Mouse (Mus musculus) thymus, postnatal 36 days (tissue): ENCODE measurements at regions not wholly inside any gene's neighbourhood (a gene's known extent, or its start where the extent isn't known, plus 50 kb on each side); places are given as distances from the start of the nearest gene placed in this dataset.

Experiments
- DNase-seq, 2 experiments: peaks; one replicate each; pipeline ENCODE4 v3.0.0; 2022; ENCODE audit warnings: mixed read lengths in 2 of 2

DNA sequence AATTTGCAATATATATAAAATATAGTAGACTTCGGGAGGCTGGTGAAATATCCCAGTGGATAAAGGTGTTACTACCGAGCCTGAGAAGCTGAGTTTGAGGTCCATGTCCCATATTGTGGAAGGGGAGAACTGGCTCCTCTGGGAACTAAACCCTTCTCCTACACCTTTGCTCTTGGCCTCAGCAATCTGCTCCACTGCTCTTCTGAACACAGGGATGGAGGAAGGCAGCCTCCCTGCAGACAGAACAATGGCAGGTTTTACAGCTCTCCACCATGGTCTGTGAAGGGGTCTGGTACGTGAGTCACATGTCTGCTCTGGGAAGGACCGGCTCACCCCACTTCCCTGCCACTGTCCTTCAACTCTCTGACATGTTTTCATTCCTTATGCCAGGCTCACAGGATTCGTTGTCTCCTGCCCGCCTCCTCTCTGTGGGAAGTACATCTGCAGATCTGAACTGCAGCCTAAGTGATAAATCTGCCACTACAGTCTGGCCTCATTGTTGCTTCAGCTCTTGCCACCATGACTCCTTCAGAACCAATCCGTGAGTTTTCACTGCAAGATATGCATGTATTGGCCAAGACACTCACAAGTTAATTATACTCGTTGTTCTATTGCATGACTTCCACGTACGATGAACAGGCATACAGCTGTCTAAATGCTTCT, 220.0 kb upstream of the Gm9767 start:
- no peak for DNase-seq

DNA sequence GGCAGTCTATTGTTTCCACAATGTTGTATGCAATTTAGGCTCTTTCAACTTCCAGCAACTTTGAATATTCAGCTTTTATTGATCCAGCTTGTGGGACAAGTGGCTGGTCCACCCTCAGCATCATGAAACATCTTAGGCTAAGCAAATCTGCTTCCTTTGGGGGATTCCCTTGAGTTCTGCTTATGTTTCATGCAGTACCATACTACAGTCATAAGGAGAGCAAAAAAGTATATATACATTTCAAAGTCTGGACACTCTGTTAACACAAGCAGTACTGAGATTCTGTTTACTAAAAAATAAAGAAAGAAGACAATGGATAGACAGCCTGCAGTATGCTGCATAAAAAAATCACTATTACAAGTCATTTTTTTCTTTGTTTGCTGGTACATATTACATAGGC, 233.7 kb upstream of the Gm9767 start:
- no peak for DNase-seq

DNA sequence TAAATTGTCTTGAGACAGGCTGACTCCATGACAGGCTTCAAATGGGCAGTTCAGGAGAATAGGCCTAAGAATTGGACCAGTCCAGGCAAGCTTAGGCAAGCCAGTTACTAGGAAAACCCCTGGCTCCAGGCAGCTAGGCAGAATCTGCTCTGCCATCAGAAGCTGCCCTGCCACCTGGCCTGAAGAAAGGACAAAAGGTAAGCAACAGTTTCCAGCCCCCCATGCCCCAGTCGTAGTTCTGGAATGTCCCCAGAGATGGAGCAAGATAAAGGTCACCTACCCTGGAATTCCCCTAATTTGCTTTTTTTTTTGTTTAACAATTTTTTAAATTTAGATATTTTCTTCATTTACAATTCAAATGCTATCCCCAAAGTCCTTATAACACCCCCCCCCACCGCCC, 248.8 kb upstream of the Gm9767 start:
- DNase-seq = no peak

DNA sequence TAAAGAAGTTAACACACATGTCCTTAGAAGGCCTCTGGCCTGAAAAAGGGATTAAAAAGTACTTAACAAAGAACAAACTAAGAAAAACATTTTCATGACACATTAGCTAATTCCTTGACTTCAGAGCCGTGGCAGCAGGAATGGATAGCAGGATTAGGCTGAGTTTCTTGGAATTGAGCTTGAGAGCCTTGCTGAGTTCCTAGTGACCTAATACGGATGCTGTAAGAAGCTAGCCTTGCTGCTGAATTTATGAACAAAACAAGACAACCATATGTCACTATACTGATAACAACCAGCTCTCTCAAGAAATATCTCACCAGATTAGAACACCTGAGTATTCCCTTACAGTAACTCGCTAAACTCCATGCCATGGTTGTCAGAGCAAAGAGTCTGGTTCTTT, 268.2 kb upstream of the Smlr1 start:
- no peak for DNase-seq

DNA sequence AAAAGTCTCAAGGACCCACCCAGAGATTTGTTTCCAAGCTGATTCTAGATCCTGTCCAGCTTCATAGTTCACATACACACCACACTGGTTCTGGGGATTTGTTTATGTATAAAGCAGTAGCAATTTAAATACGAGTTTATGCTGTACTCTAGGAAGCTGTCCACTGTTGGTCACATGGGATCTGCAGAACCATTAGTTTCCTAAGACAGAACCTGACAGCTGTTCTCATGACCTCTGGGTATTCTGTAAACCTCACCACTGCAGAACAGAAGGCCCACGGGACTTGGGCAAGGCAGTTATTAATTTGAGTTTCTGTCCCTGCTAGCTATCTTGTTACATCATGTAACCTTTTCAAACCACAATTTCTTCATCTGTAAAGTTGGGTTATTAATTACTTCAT, 265.4 kb upstream of the Smlr1 start:
- DNase-seq = no peak

DNA sequence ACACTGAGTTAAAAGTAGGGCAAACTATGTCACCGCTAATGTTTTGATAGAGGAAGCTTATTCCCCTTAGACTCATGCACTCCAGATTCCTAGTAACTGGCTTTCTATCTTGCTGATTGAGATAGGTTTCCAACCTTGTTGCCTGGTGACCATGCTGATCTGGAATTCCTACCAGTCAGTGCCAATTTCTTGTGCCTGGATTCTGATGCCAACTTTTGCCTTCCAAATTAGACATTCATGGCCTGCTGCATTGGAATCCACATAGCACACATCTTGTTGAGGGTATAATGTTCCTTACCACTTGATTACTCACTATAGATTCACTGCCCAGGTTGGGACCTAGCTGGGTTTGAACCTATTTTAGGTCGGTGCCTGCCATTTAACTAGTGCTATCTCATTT, 262.8 kb upstream of the Smlr1 start:
- DNase-seq = no peak

DNA sequence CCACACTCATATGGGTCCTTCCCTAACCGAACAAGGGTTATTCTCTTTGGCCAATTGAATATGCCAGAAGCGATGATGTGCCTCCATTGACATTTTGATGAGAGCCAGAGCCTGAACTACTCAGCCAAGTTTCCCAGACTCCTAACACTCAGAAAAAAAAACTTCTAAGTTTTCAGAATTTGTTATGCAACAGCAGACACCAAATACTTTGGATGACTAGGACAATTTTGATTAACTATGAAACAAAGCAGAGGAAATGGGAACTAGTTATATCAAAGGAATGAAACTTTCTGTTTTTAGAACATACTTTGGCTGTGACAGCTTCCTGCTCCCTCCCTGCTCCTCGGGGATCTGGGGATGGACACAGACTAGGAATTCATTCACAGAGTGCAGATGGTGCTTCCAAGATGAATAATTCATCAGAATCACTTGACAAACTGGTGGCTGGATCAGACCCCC, 254.3 kb upstream of the Smlr1 start:
- DNase-seq = no peak

DNA sequence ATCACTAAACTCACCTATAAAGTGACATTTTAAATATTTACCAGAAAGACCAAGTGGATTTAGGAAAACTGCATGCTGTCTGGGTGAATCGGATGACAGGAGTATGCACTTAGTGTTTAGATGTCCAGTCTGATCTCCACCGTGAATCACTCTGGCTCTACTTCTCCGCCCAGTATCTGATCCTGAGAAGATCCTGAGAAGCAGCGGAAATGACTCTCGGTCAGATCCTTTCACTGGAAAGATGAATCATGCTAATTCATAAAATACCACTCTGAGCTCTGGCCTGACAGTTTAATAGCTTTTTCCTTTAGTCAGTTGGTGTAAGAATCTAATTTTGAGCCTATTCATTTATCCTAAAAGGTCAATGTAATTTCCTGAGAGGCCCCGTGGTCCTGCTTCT, 252.6 kb upstream of the Smlr1 start:
- no peak for DNase-seq

DNA sequence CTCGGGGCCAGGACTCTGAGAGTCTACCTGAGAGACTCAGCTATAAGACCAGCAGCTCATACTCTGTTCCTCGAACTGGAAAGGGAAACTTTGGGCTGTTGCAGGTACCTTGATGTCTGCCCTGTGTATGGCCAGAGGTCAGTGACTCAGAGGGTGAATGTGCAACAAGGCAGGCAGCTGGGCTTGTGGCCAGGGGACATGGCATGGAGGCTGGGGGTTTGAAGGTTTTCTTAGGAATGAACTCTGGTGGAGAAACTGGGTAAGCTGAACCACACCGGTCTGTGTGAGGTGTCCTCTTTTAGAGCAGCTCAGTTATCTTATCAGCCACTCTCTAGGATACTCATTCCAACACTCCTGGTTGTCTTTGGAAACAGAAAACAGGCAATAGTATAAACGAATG, 251.9 kb upstream of the Smlr1 start:
- no peak for DNase-seq

DNA sequence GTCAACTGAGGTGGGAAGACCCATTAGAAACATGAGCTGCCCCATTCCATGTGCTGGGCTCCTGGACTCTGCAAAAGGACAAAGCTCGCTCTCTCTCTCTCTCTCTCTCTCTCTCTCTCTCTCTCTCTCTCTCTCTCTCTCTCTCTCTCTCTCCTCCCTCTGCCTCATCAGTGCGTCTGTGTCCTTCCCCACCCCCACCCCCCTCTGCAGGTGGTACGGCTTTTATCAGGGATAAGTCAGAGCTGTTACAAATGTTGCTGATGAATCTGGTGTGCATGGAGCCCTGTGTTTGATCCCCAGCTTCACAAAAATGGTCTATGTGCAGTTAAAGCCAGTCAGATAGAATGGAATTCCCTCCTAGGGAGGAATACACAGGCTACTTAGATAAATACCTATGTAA, 247.8 kb upstream of the Smlr1 start:
- DNase-seq = no peak

DNA sequence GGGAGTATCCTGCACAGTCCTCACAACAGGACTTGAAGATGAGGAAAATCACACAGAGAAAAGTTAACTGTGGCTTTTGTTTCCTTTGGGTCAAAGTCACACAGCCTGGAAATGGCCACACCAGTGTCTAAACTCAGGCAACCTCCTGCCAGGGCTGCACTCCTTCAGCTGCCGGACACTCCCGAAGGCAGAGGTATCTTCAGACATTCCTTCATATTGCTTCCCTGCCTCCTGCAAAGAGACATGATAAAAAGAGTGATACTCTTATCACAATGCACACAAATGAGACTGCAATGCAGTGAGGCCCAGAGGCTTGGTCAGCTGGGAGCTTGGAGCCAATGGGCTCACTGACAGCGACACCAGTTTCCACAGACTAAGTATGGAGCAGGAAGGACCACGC, 243.4 kb upstream of the Smlr1 start:
- no peak for DNase-seq

DNA sequence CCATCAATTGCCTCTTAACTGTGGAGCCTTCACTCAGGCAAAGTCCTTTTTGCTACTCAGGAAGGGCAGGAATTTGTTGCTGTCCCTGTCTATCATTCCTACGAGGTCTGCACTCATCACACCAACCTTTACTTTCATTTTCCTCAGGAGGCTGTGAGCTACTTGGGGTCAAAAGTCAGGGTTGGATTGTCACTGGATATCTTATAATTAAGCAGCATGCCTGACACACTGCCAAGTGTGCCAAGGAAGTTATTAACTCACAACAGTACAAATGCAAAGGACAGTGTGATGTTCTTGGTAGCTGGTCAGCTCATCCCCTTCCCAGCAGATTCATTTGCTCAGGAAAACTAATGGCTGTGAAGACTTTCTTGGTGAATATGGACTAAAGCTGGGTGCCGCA, 241.7 kb upstream of the Smlr1 start:
- no peak for DNase-seq

DNA sequence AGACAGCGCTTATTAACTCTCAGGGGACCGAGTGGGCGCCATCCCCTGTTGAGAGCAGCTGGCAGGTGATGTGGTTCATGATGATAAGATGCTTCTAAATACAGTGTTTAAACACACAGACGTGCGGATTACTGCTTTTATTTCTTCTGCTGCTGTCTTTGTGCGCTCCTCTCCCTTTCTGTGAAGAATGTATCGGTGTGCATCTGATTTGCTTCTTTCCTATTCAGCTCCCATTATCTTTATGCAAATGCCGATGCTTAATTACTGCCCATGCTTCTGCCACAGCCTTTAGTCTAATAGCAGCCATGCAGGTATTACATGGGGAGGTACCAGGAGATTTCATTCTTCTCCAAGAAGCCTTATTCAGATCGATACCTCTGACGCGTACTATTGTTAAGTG, 240.6 kb upstream of the Smlr1 start:
- DNase-seq = no peak

DNA sequence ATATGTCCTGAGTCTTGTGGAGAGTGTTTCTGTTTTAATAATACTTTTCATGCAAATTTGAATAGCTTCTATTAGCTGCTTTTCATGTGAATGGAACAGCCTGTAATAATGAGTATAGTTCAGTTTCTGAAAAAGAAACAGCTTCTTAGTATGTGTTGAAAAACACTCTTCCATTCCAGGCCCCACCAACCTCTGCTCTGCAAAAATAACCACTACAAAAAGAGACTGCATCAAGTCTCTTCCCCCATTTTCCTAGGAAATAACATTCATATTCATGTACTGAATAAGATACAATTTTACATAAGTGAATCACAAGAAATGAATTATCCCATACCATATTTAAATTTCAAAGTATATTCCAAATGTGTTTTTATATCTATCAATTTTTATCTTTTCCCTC, 234.0 kb upstream of the Smlr1 start:
- no peak for DNase-seq

DNA sequence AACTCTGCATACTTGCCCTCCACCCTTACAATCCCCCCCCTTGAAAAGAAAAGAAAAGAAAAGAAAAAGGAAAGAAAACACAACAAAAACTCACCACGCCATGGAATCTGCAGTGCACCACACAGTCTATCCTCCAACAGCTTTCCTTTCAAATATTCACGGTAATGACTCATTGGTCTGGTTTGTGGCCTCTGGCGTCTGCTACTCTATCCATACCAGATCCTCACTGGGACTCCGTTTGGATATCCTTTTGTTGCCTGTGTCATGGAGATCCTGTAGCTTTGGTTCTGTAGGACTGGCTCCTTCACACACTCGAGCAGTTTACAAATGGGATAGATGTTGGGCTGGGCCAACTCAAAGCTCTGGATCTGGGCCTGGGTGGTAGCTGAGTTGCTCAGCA, 232.4 kb upstream of the Smlr1 start:
- no peak for DNase-seq

DNA sequence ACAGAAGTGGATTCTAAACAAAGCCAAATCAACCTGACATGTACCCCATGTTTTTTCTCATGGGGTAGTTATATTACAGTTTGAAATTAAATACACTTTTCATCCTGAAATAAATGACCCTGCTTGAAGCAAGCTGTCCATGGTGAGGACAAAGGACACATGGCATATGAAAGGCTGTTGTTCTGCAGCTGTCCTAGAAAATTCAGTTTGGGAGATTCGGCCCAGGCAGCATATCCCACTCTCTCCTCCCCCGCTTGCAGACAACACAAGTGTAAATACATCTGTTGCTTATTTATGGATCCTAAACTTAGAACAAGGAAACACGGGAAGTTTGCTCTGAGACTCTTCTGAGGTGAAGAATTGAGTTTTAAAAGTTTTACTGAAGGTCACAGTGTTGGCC, 218.2 kb upstream of the Smlr1 start:
- DNase-seq = no peak

DNA sequence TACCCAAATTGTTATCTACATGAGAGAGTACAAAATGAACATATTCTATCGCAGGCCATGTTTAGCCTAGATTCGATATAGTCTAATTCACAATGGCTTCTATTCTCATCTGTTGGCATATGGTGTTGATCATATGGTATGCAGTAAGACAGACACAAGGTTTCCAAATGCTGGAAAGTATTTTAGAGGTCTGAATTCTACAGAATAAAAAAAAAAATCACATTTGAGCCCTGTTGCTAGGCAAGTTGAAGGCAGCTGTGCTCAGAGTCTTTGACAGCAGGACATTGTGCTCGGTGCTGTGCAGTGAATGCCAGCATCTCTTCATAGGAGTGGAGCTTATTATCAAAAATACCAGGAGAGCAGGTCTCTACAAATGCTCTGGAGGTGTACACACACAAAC, 206.6 kb upstream of the Smlr1 start:
- no peak for DNase-seq

DNA sequence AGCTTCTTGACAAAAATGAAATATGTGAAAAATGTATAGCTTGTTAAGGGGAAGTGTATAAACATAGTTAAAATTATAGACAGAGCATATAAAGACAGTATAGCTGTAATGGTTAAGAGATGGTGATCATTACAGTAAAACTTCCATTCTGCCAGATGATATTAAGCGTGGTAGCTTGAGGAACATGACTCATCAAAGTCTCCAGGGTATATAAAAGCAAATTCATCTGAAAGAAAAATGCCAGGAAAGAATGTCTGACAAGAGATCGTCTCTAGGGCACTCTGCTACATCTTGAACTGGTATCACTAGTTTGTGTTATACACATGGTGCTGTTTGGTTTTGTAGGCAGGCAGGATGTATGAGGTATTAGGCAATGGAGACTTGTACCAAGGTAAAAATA, 204.9 kb upstream of the Smlr1 start:
- no peak for DNase-seq

DNA sequence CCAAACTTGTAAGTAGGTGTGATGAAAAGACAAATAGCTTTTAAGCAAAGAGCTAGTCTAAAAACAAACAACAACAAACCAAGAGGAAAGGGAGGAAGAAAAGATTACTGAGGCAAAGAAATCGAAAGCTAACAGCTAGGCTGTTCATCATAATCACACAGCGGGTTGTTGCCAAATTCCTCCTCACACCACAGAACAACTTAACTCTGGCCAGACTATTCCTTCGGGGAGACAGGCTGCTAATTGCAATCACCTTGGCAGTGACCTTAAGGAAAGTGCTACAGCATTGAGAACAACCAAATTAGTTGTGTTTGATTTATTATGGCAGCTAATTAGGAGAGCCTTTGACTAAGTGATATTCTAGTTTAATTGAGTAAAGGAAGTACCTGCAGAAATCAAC, 194.4 kb upstream of the Smlr1 start:
- DNase-seq = no peak

DNA sequence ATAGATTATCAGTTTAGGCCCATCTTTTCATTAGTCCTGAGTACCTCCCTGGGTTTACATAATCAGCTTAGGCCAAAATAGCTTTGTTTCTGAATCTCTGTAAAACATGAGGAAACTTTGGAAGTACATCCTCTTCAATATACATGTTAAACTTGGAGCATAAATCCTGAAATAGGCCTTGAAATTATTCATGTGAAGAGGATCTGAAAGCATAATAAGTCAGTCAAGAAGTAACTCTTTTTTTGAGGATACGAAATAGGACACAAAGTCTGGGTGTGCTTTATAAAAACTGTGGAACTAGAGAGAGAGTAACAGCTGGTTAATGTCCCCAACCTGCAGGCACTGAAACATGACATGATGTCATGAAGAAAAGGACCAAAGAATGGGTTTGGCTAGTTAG, 187.9 kb upstream of the Smlr1 start:
- no peak for DNase-seq

DNA sequence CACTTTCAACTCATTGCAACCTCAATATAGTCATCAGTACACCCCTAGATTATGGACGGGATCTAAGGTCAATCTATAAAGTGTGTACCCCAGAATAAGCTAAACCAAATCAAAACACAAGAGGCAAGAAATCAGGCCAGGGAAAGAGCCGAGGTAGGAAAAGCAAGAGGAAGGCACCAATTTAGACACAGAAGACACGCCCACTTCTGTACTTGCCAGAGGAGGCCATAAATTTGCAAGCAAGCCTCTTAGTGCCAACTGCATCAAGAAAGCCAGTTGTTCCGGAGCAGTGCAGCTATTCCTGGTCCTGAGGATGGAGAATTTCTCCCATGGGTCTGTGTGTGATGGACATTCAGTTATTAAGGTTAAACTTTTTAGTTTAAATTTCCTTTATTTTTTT, 179.7 kb upstream of the Smlr1 start:
- no peak for DNase-seq

DNA sequence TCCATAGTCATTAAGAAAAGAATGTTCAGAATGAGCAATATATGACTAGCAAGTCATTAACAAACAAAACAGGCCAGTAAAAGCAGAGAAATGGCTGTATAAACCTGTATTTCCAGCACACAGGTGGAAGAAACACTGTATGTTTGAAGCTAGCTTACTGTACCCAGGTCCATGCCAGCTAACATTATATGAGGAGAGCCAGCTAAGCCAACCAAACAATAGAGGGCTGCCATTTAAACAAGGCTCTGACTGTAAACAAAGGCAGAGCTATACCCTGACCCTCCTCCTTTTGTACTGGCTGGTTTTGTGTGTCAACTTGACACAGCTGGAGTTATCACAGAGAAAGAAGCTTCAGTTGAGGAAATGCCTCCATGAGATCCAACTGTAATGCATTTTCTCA, 178.6 kb upstream of the Smlr1 start:
- DNase-seq = no peak

DNA sequence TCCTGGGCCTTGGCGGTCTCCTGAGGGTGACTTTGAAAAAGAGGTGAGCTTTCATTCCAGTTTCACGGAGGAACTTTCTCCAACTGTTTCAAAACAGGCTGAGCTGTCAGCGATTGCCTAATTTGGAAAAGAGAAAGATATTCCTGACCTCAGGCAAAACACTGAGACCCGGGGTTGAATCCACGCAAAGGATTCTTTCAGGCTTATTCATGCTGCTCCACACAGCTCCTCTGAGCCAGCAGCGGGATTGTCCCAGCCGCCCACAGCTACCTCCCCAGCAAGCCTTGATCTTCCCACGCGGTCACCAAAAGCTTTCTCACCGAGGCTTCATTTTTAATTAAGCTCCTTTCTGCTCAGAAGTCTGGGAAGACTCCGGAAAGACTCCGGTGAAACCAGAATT, 178.0 kb upstream of the Smlr1 start:
- DNase-seq = no peak

DNA sequence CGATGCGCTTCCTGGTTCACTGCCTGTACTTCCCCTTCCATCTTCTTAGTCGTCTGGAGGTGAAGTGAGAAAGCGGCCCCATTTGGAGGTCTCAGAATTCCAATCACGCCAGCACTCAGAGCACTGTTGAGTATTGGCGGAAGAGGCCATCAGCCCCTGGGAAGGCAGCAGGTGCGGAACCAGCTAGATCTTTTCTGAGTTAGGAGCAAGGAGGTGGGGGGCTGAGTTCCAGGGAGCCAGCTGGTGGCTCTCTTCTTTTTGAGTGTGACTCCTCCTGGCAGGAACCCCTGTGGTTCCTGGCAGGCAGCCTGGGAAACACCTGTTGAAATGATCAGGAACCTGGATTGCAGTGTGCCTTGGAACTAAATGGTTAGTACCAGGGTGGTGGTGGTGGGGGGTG, 171.9 kb upstream of the Smlr1 start:
- DNase-seq = no peak

DNA sequence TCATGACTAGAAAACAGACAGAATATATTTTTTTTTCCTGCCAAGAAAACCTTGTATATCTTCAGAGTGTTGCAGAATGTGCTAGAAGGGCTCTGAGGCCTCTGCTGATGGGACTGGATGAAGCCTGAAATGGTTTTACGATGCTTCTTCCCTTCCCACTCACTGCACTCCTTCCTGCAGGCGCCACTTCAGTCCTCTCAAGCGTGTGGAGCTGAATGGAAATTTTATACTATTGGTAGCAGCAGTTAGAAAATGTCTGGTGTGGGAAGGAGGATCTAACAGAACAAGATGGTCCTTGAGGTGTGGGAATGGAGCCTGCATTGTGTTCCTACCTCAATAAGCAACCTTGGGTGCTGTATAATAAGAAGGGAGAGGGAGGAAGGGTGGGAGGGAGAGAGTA, 166.1 kb upstream of the Smlr1 start:
- no peak for DNase-seq

DNA sequence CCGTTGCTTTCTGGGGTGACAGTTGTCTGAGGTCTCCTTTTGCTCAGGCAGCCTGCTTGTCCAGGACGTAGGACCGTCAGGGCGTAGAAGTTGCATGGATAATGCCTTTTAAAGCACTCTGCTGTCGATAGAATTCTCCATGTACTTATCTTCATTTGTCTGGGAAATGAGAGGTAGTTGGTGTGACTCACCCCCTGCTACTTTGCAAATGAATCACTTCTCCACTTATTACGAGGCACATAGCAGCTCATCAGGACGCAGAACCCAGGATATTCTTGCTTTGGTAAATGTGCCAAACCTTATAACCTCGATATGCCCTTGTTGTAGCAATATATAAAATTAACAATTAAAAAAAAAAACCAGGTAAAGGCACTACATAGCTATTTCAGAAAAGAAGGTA, 159.7 kb upstream of the Smlr1 start:
- DNase-seq = no peak
